Mouse (Mus musculus) small intestine, adult 2 months (tissue): ENCODE measurements around the gene Gtf2i.

Source experiments
- CTCF ChIP-seq: fragments of 200-500 bp; IDR thresholded peaks from 2 replicates; pipeline ENCODE4 v1.5.1; 2012; ENCODE audit warnings: low read depth, mild to moderate bottlenecking, control low read depth, inconsistent platforms, low read length, moderate library complexity, mixed read lengths; ENCODE audit not compliant: insufficient replicate concordance, insufficient read length; ENCODE audit errors: extremely low read depth
- POLR2A ChIP-seq: fragments of 200-500 bp; IDR thresholded peaks from 2 replicates; pipeline ENCODE4 v1.6.1; 2012; ENCODE audit warnings: low read depth, mild to moderate bottlenecking, control low read depth, inconsistent platforms, low read length, moderate library complexity

DNA sequence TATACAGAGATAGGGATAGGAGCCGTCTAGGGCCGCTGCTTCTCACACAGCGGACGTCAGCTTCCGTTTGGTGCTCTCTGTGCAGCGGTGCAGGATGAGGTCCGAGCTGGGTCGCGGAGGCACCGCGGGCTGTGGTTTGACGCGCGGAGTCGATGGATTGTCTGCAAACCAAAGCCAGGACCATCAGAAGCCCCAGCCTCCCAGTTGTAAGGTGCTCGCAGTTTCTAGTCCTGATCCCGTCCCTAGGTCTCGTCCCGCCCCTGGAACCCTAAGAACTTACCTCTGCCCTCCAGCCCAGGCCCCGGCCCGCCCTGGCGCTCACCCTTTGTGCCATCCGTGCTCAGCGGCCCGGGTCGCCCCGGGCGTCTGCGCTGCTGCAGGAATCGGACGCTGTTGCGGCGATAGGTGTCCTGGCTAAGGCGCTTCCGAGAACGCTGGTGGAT is 92.8 kb downstream of the Gtf2i start:
- TF ChIP-seq CTCF = no peak
- no peak for TF ChIP-seq POLR2A
